Mouse (Mus musculus): ENCODE measurements around the gene Erp44. TPM values are rescaled to one million over a fixed set of nuclear protein-coding genes. Genes with fewer than 3 reads are reported as not detected.
A peak's percentile ranks its signal among the peaks of the same experiment; 100 is the strongest.

The Erp44 gene
- polyA plus RNA-seq, 1 experiment from 2014 or later: 74.6 TPM

GRCm38 (mm10) chr4:48281121-48281520 lies 1.8 kb upstream of the Erp44 start:
- ATAC-seq (replicated peaks; ENCODE audit: low FRiP score, low TSS enrichment, low read depth) (no peak), DNase-seq (ENCODE audit: low spot score) (no peak)
- H3K4me1 ChIP-seq (replicated peaks; ENCODE audit: control insufficient read depth, insufficient read depth, low read length): peaks cover 6% of the 10 kb centered on the region
- H3K9me3 ChIP-seq (ENCODE audit: control insufficient read depth, low read length): no peaks in the 10 kb centered on the region
- no peak overlapping the region for H3K27ac ChIP-seq (ENCODE audit: low read depth)
- no peak overlapping the region for H3K9ac ChIP-seq (ENCODE audit: low read length)
- H3K4me3 ChIP-seq (ENCODE audit: low read depth, low read length): no peak overlapping the region
- 93% methylated on average over 1 of the region's 1 CpGs for WGBS
- no peak overlapping the region for H3K4me2 ChIP-seq (ENCODE audit: low read length)
- no peaks in the 10 kb centered on the region for H3K36me3 ChIP-seq (ENCODE audit: control insufficient read depth, insufficient read depth, low read length)
- no peaks in the 10 kb centered on the region for H3K27me3 ChIP-seq (replicated peaks; ENCODE audit: control insufficient read depth, insufficient read depth, low read length)

- H3K9ac ChIP-seq (ENCODE audit: low read length): peak overlapping the region; percentile 89
- peak overlapping the region; percentile 78 for H3K4me2 ChIP-seq (ENCODE audit: low read length)
- no peaks in the 10 kb centered on the region for H3K9me3 ChIP-seq (ENCODE audit: control insufficient read depth, low read length)
- no peaks in the 10 kb centered on the region for H3K27me3 ChIP-seq (replicated peaks; ENCODE audit: control insufficient read depth, insufficient read depth, low read length)
- H3K36me3 ChIP-seq (ENCODE audit: control insufficient read depth, insufficient read depth, low read length): no peaks in the 10 kb centered on the region
- under 1% methylated on average over 32 of the region's 34 CpGs for WGBS
- ATAC-seq (replicated peaks; ENCODE audit: low FRiP score, low TSS enrichment, low read depth) (no peak; the same call in 1 of the 2 replicates), DNase-seq (ENCODE audit: low spot score) (peak; percentile 90)
- peaks cover 6% of the 10 kb centered on the region for H3K4me1 ChIP-seq (replicated peaks; ENCODE audit: control insufficient read depth, insufficient read depth, low read length)
- H3K27ac ChIP-seq (ENCODE audit: low read depth): peak overlapping the region; percentile 59; the same call in 1 of the 2 replicates
- H3K4me3 ChIP-seq (ENCODE audit: low read depth, low read length): peak overlapping the region; percentile 99
Measured at GRCm38 (mm10) chr4:48278757-48279497, 431 bp downstream of the Erp44 start.

- Histone ChIP-seq H3K36me3 (ENCODE audit: control insufficient read depth, insufficient read depth, low read length) (no peaks in the 10 kb centered on the region), H3K27ac (ENCODE audit: low read depth) (no peak overlapping the region), H3K4me2 (ENCODE audit: low read length) (no peak overlapping the region), H3K9me3 (ENCODE audit: control insufficient read depth, low read length) (no peaks in the 10 kb centered on the region), H3K4me3 (ENCODE audit: low read depth, low read length) (no peak overlapping the region), H3K27me3 (replicated peaks; ENCODE audit: control insufficient read depth, insufficient read depth, low read length) (no peaks in the 10 kb centered on the region), H3K9ac (ENCODE audit: low read length) (no peak overlapping the region), H3K4me1 (replicated peaks; ENCODE audit: control insufficient read depth, insufficient read depth, low read length) (peaks cover 6% of the 10 kb centered on the region)
- ATAC-seq (replicated peaks; ENCODE audit: low FRiP score, low TSS enrichment, low read depth): no peak
- 82% methylated on average over 3 of the region's 3 CpGs for WGBS
- no peak for DNase-seq (ENCODE audit: low spot score)
Measured at GRCm38 (mm10) chr4:48277011-48277410, 2.3 kb downstream of the Erp44 start.

GRCm38 (mm10) chr4:48275736-48276135 lies 3.6 kb downstream of the Erp44 start:
- Histone ChIP-seq H3K27ac (ENCODE audit: low read depth) (no peak overlapping the region), H3K4me3 (ENCODE audit: low read depth, low read length) (no peak overlapping the region), H3K4me2 (ENCODE audit: low read length) (no peak overlapping the region), H3K36me3 (ENCODE audit: control insufficient read depth, insufficient read depth, low read length) (no peaks in the 10 kb centered on the region), H3K9ac (ENCODE audit: low read length) (no peak overlapping the region), H3K4me1 (replicated peaks; ENCODE audit: control insufficient read depth, insufficient read depth, low read length) (peaks cover 6% of the 10 kb centered on the region), H3K27me3 (replicated peaks; ENCODE audit: control insufficient read depth, insufficient read depth, low read length) (no peaks in the 10 kb centered on the region), H3K9me3 (ENCODE audit: control insufficient read depth, low read length) (no peaks in the 10 kb centered on the region)
- DNase-seq (ENCODE audit: low spot score) (no peak), ATAC-seq (replicated peaks; ENCODE audit: low FRiP score, low TSS enrichment, low read depth) (no peak)
- WGBS: 88% methylated on average over 3 of the region's 3 CpGs

GRCm38 (mm10) chr4:48273119-48273829 lies 6.1 kb downstream of the Erp44 start:
- ATAC-seq (replicated peaks; ENCODE audit: low FRiP score, low TSS enrichment, low read depth): no peak
- Histone ChIP-seq H3K27me3 (replicated peaks; ENCODE audit: control insufficient read depth, insufficient read depth, low read length) (no peaks in the 10 kb centered on the region), H3K9ac (ENCODE audit: low read length) (no peak overlapping the region), H3K4me3 (ENCODE audit: low read depth, low read length) (no peak overlapping the region), H3K27ac (ENCODE audit: low read depth) (no peak overlapping the region), H3K4me2 (ENCODE audit: low read length) (no peak overlapping the region), H3K9me3 (ENCODE audit: control insufficient read depth, low read length) (no peaks in the 10 kb centered on the region), H3K36me3 (ENCODE audit: control insufficient read depth, insufficient read depth, low read length) (no peaks in the 10 kb centered on the region), H3K4me1 (replicated peaks; ENCODE audit: control insufficient read depth, insufficient read depth, low read length) (peaks cover under 1% of the 10 kb centered on the region; the same call in 1 of the 2 replicates)
- DNase-seq (ENCODE audit: low spot score): no peak
- 96% methylated on average over 7 of the region's 7 CpGs for WGBS

GRCm38 (mm10) chr4:48271838-48272237 lies 7.5 kb downstream of the Erp44 start:
- ATAC-seq (replicated peaks; ENCODE audit: low FRiP score, low TSS enrichment, low read depth): no peak

GRCm38 (mm10) chr4:48270532-48270931 lies 8.8 kb downstream of the Erp44 start:
- DNase-seq (ENCODE audit: low spot score) (no peak), ATAC-seq (replicated peaks; ENCODE audit: low FRiP score, low TSS enrichment, low read depth) (no peak)
- no peak overlapping the region for H3K4me2 ChIP-seq (ENCODE audit: low read length)
- no peaks in the 10 kb centered on the region for H3K9me3 ChIP-seq (ENCODE audit: control insufficient read depth, low read length)
- H3K27ac ChIP-seq (ENCODE audit: low read depth): no peak overlapping the region
- no peaks in the 10 kb centered on the region for H3K27me3 ChIP-seq (replicated peaks; ENCODE audit: control insufficient read depth, insufficient read depth, low read length)
- no peak overlapping the region for H3K4me3 ChIP-seq (ENCODE audit: low read depth, low read length)
- no peaks in the 10 kb centered on the region for H3K4me1 ChIP-seq (replicated peaks; ENCODE audit: control insufficient read depth, insufficient read depth, low read length)
- H3K36me3 ChIP-seq (ENCODE audit: control insufficient read depth, insufficient read depth, low read length): no peaks in the 10 kb centered on the region
- no peak overlapping the region for H3K9ac ChIP-seq (ENCODE audit: low read length)

More at GRCm38 (mm10) chr4:48271838-48272237, 7.5 kb downstream of the Erp44 start:
- H3K27me3 ChIP-seq (replicated peaks; ENCODE audit: control insufficient read depth, insufficient read depth, low read length): no peaks in the 10 kb centered on the region
- no peaks in the 10 kb centered on the region for H3K36me3 ChIP-seq (ENCODE audit: control insufficient read depth, insufficient read depth, low read length)
- WGBS: 56% methylated on average over 5 of the region's 5 CpGs
- H3K4me3 ChIP-seq (ENCODE audit: low read depth, low read length): no peak overlapping the region
- no peak for DNase-seq (ENCODE audit: low spot score)
- H3K4me1 ChIP-seq (replicated peaks; ENCODE audit: control insufficient read depth, insufficient read depth, low read length): no peaks in the 10 kb centered on the region
- no peaks in the 10 kb centered on the region for H3K9me3 ChIP-seq (ENCODE audit: control insufficient read depth, low read length)
- no peak overlapping the region for H3K9ac ChIP-seq (ENCODE audit: low read length)
- no peak overlapping the region for H3K27ac ChIP-seq (ENCODE audit: low read depth)
- H3K4me2 ChIP-seq (ENCODE audit: low read length): no peak overlapping the region

GRCm38 (mm10) chr4:48268127-48268526 lies 11.2 kb downstream of the Erp44 start:
- Histone ChIP-seq H3K9me3 (ENCODE audit: control insufficient read depth, low read length) (no peaks in the 10 kb centered on the region), H3K9ac (ENCODE audit: low read length) (no peak overlapping the region)

More at GRCm38 (mm10) chr4:48268127-48268526, 11.2 kb downstream of the Erp44 start:
- Histone ChIP-seq H3K4me3 (ENCODE audit: low read depth, low read length) (no peak overlapping the region), H3K27me3 (replicated peaks; ENCODE audit: control insufficient read depth, insufficient read depth, low read length) (no peaks in the 10 kb centered on the region), H3K27ac (ENCODE audit: low read depth) (no peak overlapping the region), H3K4me2 (ENCODE audit: low read length) (no peak overlapping the region), H3K4me1 (replicated peaks; ENCODE audit: control insufficient read depth, insufficient read depth, low read length) (no peaks in the 10 kb centered on the region), H3K36me3 (ENCODE audit: control insufficient read depth, insufficient read depth, low read length) (no peaks in the 10 kb centered on the region)
- 75% methylated on average over 1 of the region's 1 CpGs for WGBS
- ATAC-seq (replicated peaks; ENCODE audit: low FRiP score, low TSS enrichment, low read depth): no peak
- DNase-seq (ENCODE audit: low spot score): no peak
